Mouse (Mus musculus) liver, postnatal 0 days (tissue): ENCODE measurements around the gene C2cd4a.

Experiments used
- CTCF ChIP-seq: sonication (generic); IDR thresholded peaks from 2 replicates; pipeline ENCODE4 v1.5.1; 2016; ENCODE audit warnings: antibody characterized with exemption, low read depth
- EP300 ChIP-seq: IDR thresholded peaks from 2 replicates; pipeline ENCODE4 v1.6.1; 2016; ENCODE audit warnings: antibody characterized with exemption, low read depth, mild to moderate bottlenecking

DNA sequence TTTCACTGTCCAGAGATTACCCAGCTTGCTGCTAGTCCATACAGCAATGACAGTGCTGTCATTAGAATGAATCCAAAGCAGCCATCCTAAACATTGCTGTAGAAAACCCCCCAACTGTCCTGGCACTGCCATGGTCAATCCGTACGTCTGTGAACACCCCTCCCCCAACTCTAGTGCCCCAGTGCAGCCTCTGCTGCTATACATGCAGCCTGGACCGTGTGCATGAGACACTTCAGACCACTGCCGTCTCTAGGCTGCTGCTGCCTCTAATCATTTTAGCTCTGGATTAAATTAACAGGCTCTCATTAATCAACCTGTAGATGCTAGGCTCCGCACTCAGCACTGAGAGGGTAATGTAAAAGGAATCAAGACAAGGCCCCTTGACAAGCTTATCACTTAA, 25.1 kb downstream of the C2cd4a start:
- TF ChIP-seq CTCF (no peak), EP300 (no peak)
